Mouse (Mus musculus) lung, postnatal 10 days (tissue): Measurements from ENCODE around the gene Pck2.
A peak's percentile ranks its signal among the peaks of the same experiment; 100 is the strongest.

Source experiments
- DNase-seq: peaks from one replicate; pipeline ENCODE4 v3.0.0; 2021

The Pck2 gene

DNA sequence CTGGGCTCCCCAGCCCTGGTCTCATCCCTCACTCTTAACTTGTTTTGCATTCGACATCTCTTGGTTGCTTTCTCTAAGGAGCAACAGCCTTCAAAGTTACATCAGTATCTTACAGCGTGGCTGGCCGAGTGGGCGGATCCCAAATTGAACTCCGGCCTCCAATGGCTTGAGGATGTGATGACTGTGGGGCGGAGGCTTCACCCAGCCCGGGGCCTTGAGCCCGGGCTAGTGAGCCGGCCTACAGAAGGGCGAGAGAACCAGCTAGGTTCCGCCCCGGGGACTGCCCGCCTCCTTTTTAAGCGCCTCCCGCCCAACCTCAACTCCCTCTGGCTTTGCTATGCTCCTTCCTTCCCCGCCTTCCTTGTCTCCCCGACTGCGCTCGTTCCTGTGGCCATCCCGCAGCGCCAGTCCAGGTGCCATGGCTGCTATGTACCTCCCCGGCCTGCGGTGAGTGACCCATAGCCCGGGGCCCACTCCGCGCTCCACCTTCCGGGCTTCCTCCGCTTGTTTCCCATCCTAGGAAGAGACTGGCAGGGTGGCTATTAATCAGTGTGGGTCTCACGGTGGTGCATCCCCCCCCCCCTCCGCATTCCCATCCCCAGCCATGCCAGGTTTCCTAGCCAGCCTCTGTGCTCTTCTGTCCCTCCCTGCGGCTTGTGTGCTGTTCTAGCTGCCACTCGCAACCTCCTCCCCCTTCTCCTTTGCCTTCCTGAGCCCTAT, at the start of gene Pck2:
Pck2 (plus strand) TSS at position 200 of the 720 bp plus-strand sequence.
- DNase-seq, result peak; percentile 96

DNA sequence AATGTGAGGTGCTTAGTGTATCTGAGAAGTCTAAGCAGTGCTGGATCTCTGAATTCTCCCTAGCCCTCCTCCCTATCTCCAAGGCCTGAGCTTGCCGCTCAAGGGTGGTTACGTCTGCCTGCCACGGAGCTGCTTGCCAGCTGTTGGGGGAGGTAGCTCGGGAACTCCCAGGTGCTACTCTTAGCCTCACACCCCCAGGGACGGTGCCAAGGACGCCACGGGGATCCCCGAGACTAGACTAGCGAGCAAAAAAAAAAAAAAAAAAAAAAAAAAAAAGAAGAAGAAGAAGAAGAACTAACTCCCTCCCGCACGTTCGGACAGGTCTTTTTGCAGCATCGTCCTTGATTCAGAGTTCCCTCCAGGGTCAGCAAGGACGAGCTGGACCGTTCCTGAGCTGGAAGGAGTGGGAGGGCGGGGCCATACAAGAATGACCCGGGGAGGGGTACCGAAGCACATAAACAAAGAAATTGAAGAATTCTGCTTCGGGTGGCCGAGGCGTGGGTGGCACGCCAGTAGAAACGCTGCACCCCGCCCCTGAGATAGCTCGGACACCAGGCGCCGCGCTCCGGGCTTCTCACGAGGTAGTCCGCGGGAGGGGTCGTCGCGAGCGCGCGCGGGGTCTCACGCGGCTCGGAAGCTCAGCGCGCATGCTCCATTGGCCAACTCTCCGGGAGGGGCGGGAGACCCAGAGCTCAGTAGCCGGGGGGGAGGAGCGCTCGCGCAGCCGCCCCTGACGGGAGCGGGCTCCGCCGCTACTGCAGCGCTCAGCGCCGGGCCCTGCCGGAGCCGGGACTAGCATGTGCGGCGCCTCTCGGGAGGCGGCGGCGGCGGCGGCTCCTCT, 49.5 kb upstream of the Pck2 start, which contains the start of gene Carmil3:
Carmil3 (plus strand) TSS at position 291 of the 841 bp plus-strand sequence.
- DNase-seq, result peak; percentile 64

DNA sequence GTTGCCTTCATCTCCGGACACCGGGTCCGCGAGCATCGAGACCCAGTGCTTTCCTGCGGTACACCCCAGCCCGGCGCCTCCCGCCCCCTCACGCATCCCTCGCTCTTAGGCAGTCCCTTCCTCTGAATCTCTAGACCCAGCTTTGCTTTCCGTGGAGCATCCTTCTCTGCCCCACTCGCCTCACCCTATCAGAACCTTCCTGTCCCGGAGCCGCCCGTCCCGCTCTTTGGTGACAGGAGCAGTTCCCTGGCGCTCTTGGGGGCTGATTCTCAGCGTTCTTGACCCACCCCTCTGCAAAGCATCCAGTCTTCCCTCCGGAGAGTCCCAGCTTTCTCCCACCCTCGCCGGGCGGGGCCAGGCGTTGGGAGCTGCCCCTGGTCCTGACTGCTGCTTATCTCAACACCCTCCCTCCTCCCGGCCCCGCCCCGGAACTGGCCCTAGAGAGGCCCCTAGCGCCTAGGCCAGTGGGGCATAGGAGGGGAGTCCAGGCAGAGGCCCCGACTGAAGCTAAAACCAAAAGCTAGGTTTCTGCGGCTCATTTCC, 48.7 kb upstream of the Pck2 start:
- DNase-seq, result peak; percentile 69

DNA sequence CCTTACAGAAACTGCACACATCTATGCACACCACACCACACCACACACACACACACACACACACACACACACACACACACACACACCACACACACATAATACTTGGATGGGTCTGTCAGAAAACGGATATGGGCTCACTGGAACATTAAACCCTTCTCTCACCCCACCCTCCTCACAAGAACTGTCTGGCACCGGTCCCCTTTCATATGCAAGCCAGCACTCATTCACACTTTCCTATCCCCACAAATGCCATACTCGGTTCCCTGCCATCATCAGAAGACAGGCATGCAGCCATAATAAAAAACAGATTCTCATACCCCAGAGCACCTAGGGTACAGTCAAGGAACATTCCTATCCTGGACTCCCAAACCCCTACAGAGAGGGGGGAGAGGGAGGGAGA, 48.0 kb upstream of the Pck2 start:
- DNase-seq, result no peak

DNA sequence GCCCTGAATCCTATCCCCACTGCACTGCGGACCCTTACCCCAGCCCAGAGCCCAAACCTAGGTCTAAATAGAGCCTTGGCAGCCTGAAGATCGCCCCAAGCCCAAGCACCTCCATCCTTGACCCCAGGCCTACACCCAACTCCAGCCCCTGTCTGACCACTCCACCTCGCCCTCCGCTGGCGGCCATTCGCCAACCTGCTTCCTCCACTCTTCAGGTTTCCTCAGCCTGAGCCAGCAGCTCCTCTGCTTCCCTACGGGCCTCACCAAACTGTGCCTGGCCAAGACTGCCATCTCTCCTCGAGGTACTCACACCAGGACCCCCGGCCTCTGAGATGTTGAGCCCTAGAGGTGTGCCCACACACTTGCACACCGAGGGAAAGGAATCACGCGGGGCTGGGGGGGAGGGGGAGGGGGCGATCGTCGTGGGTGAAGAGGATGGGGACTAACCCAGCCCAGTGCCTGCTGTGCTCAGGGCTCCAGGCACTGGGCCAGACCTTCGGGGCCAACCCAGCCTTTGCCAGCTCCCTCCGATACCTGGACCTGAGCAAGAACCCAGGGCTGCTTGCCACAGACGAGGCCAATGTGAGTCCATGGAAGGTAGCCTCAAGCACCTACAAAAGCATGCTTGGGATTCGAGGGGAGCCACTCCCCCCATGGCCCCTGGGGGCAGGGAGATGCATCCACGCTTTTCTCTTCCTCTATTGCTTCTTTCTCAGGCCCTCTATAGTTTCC, 44.4 kb upstream of the Pck2 start:
- no peak for DNase-seq

DNA sequence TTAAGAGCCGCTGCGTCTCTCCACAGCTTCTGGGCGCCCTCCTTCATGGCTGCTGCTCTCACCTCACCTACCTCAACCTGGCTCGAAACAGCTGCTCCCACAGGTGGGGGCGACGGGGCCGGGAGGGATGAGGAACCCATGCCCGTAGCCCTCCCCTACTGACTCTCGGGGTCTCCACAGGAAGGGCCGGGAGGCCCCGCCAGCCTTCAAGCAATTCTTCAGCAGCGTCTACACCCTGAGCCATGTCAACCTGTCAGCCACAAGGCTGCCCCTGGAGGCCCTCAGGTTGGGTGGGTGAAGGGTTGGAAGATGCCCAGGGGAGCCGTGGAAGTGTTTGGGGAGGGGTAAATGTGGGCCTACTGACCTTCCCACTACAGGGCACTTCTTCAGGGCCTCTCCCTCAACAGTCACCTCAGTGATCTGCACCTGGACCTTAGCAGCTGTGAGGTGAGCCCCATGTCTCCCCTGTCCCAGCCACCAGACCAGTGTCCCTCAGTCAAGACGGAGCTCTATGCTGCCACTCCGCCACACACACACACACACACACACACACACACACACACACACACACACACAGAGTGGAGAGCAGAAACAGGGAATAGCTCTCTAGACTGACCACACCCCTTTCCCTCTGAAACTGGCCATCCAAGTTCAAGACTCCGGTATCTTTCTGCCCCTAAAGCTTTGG, 43.2 kb upstream of the Pck2 start:
- no peak for DNase-seq

DNA sequence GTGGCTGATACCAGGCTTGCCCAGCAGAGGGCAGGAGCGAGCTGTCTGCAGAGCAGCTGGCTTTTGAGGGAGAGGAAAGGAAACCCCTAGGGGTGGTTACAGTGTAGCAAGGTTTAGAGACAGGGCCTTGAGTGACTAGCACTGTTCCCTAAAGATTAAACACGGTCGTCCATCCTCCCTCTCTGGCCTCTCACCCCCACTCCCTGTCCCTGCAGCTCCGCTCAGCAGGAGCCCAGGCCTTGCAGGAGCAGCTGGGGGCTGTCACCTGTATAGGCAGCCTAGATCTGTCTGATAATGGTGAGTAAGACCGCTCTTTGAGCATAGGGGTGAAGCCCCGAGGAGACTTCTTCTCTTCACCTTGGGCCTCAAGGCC, 42.6 kb upstream of the Pck2 start:
- DNase-seq, result peak; percentile 93

DNA sequence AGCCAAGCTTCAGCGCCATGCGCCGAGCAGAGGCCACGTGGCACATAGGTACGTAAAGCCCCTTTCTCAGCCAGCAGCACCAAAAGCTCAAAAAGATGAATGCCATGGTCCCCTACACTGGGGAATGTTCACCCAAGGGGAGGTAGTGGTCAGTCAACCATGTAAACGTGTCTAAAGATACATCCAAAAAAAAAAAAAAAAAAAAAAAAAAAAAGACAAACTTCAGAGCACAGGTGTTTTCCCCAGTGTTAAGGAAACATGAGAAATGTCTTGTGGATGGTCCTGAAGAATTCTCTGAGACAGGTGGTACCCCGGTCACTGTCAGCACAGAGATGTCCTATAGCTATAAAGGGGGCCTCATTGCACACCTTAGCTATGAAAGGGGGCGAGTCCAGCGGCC, 34.5 kb upstream of the Pck2 start:
- no peak for DNase-seq

DNA sequence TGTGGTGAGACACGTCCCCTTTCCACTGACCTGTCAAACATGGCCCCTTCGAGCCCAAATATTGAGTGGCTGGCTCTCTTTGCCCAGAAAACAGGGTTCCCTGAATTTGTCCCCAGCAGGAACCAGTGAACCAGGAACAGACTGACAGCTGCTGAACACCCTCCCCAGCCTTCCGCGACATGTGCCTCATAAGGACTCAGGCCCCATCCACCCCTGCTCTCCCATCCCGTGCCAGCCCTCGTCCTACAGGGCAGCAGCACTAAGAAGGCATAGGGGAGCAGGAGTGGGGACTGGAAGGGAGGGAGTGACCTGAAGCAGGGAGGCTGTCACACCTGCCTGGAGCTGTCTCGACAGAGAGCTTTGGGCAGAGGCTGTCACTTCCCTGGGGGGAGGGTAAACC, 32.3 kb upstream of the Pck2 start:
- DNase-seq, result no peak

DNA sequence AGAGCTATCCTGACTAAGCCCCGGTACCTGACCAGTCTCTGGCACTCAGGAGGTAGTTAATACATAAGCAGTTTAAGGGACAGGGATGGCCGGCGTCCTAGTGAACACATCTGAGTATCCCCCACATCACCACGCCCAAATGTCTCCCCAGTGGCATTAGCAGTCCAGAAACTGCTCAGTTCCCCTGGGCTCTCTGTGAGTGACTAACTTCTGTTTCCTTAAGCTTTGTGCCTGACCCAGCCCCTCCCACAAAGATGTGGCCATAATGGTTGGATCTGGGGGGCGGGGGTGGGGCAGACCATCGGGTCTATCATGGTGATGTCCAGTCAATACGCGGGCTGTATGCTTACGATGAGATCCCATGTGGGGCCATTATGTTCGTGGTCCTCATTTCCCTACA, 30.5 kb upstream of the Pck2 start:
- no peak for DNase-seq

DNA sequence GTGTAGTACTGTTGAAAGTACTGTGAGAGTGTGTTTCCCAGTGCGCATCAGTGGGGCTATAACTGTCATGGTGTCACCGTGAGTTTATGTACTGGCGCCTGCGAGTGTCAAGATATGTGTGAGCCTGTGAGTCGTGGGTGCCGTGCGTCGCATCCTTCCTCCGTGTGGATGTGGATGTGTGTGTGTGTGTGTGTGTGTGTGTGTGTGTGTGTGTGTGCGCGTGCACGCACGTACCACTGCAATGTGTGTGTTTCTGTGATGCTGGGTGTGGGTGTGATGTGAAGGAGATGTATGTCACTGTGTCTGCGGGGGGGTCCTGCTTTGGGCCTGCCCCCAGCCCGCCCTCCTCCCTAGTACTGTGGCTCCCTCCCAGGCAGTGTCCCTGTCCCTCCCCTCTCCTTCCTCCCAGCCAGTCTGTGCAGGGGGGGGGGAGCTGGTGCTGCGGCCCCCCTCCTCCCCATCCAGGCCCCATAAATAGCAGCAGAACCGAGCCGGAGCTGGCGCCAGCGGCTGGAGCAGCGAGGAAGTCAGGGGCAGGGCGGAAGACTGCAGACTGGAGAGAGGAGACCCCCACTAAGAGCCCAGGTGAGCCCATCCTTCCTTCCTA, 29.8 kb upstream of the Pck2 start, which contains the start of gene Cpne6:
Cpne6 (plus strand) TSS at position 321 of the 607 bp plus-strand sequence.
- DNase-seq, result no peak

DNA sequence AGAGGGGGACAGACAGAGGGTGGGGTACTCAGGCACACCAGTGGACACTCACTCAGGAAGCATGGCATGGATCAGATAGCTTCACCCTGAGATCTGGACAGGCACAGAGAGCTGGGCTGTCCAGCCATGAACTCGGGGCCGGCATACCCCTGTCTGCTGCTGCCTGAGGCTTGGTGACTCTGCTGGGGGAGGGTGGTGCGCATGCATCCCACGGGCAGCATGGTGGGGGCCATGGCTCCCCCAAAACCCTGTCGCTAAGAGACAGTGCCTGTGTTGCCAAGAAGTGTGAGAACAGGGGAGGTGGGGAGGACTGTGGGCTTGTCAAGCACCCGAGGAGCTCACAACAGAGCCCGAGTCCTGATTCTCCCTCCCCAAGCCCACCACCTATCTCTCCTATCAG, 29.0 kb upstream of the Pck2 start:
- DNase-seq, result no peak

DNA sequence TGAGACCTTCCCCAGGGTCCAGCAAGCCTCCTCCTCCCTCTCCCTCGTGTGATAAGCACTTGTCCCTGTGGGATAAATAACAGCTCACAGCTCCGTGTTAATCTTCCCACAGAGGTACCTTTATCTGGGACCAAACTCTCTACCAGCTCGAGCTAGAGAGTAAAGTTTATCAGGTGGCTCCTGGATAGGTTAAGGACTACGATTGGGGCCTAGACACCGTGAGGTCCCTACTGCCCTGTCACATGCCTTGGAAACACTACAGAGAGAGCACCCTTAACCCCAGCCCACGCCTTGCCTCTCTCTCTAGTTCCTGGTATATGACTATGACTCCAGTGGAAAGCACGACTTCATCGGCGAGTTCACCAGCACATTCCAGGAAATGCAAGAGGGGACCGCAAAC, 26.1 kb upstream of the Pck2 start:
- DNase-seq, result no peak

DNA sequence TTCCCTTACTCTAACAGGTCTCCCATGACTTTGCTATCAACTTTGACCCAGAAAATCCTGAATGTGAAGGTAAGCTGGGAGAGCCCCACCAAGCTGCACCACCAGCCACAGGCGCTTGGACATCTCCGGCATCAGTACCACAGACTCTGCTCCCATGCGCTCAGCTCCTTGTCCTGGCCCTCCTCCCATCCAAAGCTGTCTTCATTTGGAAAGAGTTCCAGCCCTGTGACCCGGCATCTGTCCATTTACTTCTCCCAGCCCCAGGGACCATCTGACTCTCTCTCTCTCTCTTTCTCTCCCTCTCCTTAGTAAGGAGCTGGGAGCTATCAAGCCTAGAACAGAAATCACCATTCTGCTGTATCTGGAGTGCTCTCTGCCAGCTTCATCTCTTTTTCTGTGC, 24.2 kb upstream of the Pck2 start:
- DNase-seq, result no peak

DNA sequence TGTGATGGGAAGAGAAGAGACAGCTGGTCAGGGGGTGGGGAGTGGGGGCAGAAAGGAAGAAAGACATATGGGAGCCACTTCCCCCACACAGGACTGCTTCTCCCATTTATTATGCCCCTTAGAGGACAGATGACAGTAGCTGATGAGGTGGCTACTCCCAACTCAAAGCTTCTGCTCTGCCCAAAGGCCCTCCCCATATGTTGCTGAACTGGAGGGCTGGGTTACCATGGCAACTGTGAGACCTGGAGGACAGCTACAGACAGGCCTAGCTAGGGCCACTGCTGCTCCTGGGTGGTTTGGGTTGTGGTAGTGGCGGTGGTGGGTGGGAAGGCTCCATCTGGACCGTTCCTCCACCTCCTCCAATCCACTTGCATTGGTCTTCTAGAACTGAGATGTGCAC, 21.2 kb upstream of the Pck2 start:
- no peak for DNase-seq

DNA sequence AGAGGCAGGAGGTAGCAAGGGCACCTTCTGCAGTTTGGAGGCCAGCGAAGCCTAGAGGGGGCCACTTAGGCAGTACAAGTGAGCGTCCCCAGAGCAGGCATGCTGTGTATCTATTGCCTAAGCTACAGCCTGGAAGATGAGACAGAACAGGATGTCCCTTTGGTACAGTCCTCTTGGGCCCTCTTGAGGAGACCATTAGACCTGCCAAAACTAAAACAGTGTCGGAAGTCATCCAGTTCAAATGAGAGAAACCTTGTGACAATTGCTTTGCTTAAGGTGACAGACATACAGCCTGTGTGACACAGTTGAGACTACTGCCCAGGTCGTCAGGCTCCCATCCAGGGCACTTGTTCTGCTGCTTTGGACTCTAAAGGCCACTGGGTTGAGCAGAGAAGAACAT, 20.5 kb upstream of the Pck2 start:
- DNase-seq, result no peak

DNA sequence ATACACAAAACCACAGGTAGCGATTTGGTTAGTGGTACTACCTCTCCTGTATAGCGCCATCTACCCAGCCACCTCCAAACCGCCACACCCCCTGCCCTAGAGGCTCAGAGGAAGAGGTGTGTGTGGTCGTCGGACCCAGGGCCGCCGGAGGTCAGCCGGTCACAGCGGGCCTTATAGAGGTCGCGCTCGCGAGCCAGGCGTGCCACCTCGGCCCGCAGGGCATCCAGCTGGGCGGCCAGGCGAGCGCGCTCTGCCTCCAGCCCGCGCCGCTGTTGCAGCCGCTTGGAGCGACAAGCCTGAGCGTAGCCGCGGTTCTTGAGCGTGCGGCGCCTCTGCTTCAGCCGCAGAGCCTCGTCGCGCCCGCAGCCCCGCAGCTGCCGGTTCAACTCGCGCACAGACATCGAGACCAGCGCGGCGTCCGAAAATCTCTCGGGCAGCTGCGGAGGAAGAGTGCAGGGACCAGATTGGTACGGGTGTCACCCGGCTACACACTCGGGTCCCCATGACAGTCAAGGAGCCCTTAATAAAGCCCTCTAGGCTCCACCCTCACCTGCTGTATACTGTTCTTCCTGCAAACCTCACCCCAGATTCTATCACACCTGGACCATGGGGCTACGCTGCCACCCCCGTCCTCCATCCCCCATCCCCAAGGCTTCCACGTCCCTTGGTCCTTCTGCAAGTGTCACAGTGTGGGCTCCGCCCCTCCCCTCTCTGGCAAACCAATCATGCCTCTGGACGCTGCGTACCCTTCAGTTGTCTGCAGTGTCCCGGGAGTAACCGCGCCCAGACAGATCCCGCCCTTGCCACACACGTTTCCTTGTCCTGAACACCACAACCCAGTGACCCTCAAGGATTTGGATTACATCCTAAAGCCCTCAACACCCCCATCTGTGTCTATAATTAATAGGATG, 19.4 kb upstream of the Pck2 start:
- DNase-seq, result peak; percentile 41

DNA sequence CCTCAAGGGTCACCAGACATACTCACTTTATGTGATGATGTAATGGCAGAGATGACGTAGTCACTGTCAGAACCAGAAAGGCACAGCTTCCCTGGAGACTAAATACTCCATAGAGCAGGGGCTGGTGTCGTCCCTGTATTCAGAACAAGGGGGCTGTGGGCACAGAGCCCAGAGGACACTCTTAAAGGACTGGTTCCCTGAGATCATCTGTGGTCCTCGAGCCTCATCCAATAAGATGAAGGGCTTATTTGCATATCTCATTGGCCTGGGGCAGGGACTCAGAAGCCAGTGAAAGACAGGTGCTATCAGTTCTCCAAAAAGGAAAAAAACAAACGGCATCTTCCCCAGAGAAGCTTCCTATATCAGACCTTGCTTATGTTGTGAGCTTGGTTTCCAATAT, 16.0 kb upstream of the Pck2 start:
- no peak for DNase-seq

DNA sequence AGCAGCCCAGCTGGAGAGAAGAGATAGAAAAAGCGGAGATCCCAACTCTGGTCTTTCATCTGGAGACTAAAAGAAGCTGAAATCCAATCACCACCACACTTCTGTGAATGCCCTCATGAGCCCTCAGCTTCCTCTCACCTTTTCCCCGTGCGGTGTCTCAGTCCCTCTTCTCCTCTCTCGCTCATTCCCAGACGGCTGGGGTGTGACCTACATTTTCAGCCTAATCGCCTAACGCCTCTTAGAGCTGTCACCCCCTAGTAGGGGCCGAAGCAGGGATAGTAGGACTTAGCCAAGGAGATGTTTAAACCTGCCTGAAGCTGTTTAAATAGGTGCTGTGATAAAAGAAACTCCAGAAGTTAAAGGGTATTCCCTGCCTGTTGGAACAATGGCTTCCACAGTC, 15.3 kb upstream of the Pck2 start, which contains the start of gene Nrl:
Nrl (minus strand) TSS at position 197 of the 400 bp plus-strand sequence.
- DNase-seq, result no peak

DNA sequence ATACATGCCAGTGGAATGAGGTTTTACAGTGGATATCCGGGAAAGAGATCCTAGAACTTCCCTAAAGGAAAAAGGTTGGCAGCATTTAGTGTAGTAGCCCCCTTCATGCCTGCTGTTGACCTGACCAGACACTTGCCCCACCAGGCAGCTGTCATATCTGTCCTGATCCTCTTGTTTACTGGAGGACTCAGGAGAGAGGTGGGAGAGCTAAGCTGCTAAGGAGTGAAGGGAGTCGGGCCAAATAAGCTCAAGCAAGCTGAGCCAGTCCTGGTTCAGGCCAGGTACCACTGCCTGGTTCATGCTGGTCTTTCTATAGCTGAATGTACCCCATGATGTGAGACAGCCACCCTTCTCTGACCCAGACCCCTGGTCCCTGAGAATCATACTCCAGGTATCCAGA, 13.4 kb upstream of the Pck2 start:
- no peak for DNase-seq

DNA sequence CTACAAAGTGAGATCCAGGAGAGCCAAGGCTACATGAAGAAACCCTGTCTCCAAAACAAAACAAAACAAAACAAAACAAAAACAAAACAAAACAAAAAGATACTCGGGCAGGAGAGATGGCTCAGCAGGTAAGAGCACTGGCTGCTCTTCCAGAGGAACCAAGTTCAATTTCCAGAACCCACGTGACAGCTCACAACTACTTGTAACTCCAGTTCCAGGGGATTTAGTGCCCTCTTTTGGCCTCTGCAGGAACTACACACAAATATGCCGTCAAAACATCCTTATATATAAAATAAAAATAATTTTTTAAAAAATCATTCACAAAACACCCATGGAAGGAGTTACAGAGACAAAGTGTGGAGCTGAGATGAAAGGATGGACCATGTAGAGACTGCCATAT, 12.1 kb upstream of the Pck2 start:
- DNase-seq, result peak; percentile 51
